Mouse (Mus musculus) heart, embryonic 12.5 days (tissue): ENCODE data around the gene Hpcal1. TPM values are rescaled to one million over a fixed set of nuclear protein-coding genes. Genes with fewer than 3 reads are reported as not detected.

Source experiments
- ATAC-seq: fragments of 200-750 bp; cut with Nextera tagmentation; 2 replicates; pipeline ENCODE4 v1.8.0; 2017; ENCODE audit warnings: moderate TSS enrichment, moderate library complexity; ENCODE audit not compliant: insufficient number of reproducible peaks, low FRiP score
- H3K27ac ChIP-seq: fragments of 300-500 bp; sonication (generic); 2 replicates; pipeline ENCODE4 v1.5.1; 2016; ENCODE audit warnings: mild to moderate bottlenecking, moderate library complexity; ENCODE audit not compliant: poor library complexity, severe bottlenecking
- H3K27me3 ChIP-seq: fragments of 300-500 bp; sonication (generic); replicated peaks from 2 replicates; pipeline ENCODE4 v1.6.1; 2016; ENCODE audit warnings: mild to moderate bottlenecking, moderate library complexity
- H3K36me3 ChIP-seq: fragments of 300-500 bp; sonication (generic); 2 replicates; pipeline ENCODE4 v1.6.1; 2016; ENCODE audit warnings: mild to moderate bottlenecking, moderate library complexity
- H3K4me1 ChIP-seq: fragments of 300-500 bp; sonication (generic); replicated peaks from 2 replicates; pipeline ENCODE4 v1.6.1; 2016; ENCODE audit warnings: mild to moderate bottlenecking
- H3K4me2 ChIP-seq: fragments of 300-500 bp; sonication (generic); 2 replicates; pipeline ENCODE4 v1.6.1; 2016; ENCODE audit warnings: mild to moderate bottlenecking, moderate library complexity
- H3K4me3 ChIP-seq: fragments of 300-500 bp; sonication (generic); 2 replicates; pipeline ENCODE4 v1.5.1; 2016; ENCODE audit warnings: mild to moderate bottlenecking
- H3K9ac ChIP-seq: fragments of 300-500 bp; sonication (generic); 2 replicates; pipeline ENCODE4 v1.6.1; 2016; ENCODE audit warnings: mild to moderate bottlenecking, moderate library complexity
- H3K9me3 ChIP-seq: fragments of 300-500 bp; sonication (generic); replicated peaks from 2 replicates; pipeline ENCODE4 v1.6.1; 2016; ENCODE audit warnings: mild to moderate bottlenecking, moderate library complexity
- WGBS: fragments of 180-500 bp; shearing (Covaris S2); methylation state at CpG from one replicate; pipeline ENCODE4 v1.1.7; 2016; 5-methylcytosine and 5-hydroxymethylcytosine counted together
- polyA plus RNA-seq: library from polyadenylated mRNA; unstranded; fragments of >200 nt; fragmentation: Nextera tagmentation; extraction: Ambion mirVana; gene quantifications from 2 replicates; pipeline ENCODE4 v1.2.1, GENCODE M21; 2016

Gene Hpcal1
- polyA plus RNA-seq, 1 experiment from 2014 or later = 19.9 TPM

GRCm38 (mm10) chr12:17661483-17661920, 29.2 kb upstream of the Hpcal1 start:
- ATAC-seq = peak; percentile 30; the same call in 1 of the 2 replicates
- H3K36me3 ChIP-seq = no peaks in the 10 kb centered on the region
- H3K4me2 ChIP-seq = peak overlapping the region; percentile 11
- H3K4me3 ChIP-seq = no peak overlapping the region
- H3K9me3 ChIP-seq = no peaks in the 10 kb centered on the region
- H3K27me3 ChIP-seq = no peaks in the 10 kb centered on the region
- 6% methylated on average over 4 of the region's 4 CpGs for WGBS
- no peak overlapping the region for H3K27ac ChIP-seq
- H3K9ac ChIP-seq = no peak overlapping the region
- peaks cover 12% of the 10 kb centered on the region for H3K4me1 ChIP-seq

GRCm38 (mm10) chr12:17663991-17664635, 26.5 kb upstream of the Hpcal1 start:
- ATAC-seq = no peak
- no peak overlapping the region for H3K27ac ChIP-seq
- H3K9ac ChIP-seq = no peak overlapping the region
- no peak overlapping the region for H3K4me2 ChIP-seq
- no peaks in the 10 kb centered on the region for H3K36me3 ChIP-seq
- 76% methylated on average over 9 of the region's 9 CpGs for WGBS
- H3K4me1 ChIP-seq = peaks cover 16% of the 10 kb centered on the region
- no peak overlapping the region for H3K4me3 ChIP-seq
- no peaks in the 10 kb centered on the region for H3K27me3 ChIP-seq
- H3K9me3 ChIP-seq = no peaks in the 10 kb centered on the region

- Histone ChIP-seq H3K4me3 (no peak overlapping the region), H3K9me3 (no peaks in the 10 kb centered on the region), H3K4me2 (no peak overlapping the region), H3K4me1 (peaks cover 19% of the 10 kb centered on the region; the same call in 1 of the 2 replicates), H3K27me3 (peaks cover 5% of the 10 kb centered on the region), H3K27ac (no peak overlapping the region), H3K9ac (no peak overlapping the region), H3K36me3 (no peaks in the 10 kb centered on the region)
- WGBS = 45% methylated on average over 7 of the region's 7 CpGs
- ATAC-seq = peak; percentile 70
Observed at GRCm38 (mm10) chr12:17665906-17666326, 24.7 kb upstream of the Hpcal1 start.

- no peak for ATAC-seq
- no peak overlapping the region for H3K9ac ChIP-seq
- no peaks in the 10 kb centered on the region for H3K9me3 ChIP-seq
- no peak overlapping the region for H3K27ac ChIP-seq
- H3K36me3 ChIP-seq = no peaks in the 10 kb centered on the region
- H3K4me1 ChIP-seq = peaks cover 15% of the 10 kb centered on the region; the same call in 1 of the 2 replicates
- no peak overlapping the region for H3K4me2 ChIP-seq
- H3K27me3 ChIP-seq = peaks cover 5% of the 10 kb centered on the region
- 68% methylated on average over 2 of the region's 2 CpGs for WGBS
- no peak overlapping the region for H3K4me3 ChIP-seq
Observed at GRCm38 (mm10) chr12:17666616-17667015, 24.0 kb upstream of the Hpcal1 start.

GRCm38 (mm10) chr12:17673729-17674128, 16.9 kb upstream of the Hpcal1 start:
- no peak overlapping the region for H3K4me3 ChIP-seq
- H3K4me1 ChIP-seq = peaks cover 16% of the 10 kb centered on the region
- no peaks in the 10 kb centered on the region for H3K9me3 ChIP-seq
- peaks cover 5% of the 10 kb centered on the region for H3K27me3 ChIP-seq
- no peaks in the 10 kb centered on the region for H3K36me3 ChIP-seq
- 53% methylated on average over 7 of the region's 7 CpGs for WGBS
- no peak overlapping the region for H3K4me2 ChIP-seq
- no peak for ATAC-seq
- no peak overlapping the region for H3K9ac ChIP-seq
- H3K27ac ChIP-seq = no peak overlapping the region

GRCm38 (mm10) chr12:17674182-17674812, 16.4 kb upstream of the Hpcal1 start:
- Histone ChIP-seq H3K4me2 (no peak overlapping the region), H3K4me1 (peaks cover 13% of the 10 kb centered on the region), H3K9ac (no peak overlapping the region), H3K9me3 (no peaks in the 10 kb centered on the region), H3K27me3 (peaks cover 5% of the 10 kb centered on the region), H3K36me3 (no peaks in the 10 kb centered on the region), H3K4me3 (no peak overlapping the region), H3K27ac (no peak overlapping the region)
- ATAC-seq = no peak
- WGBS = 46% methylated on average over 6 of the region's 6 CpGs

- H3K9ac ChIP-seq = no peak overlapping the region
- H3K36me3 ChIP-seq = no peaks in the 10 kb centered on the region
- no peak for ATAC-seq
- peaks cover 13% of the 10 kb centered on the region for H3K4me1 ChIP-seq
- H3K27ac ChIP-seq = no peak overlapping the region
- WGBS = 71% methylated on average over 2 of the region's 2 CpGs
- no peak overlapping the region for H3K4me3 ChIP-seq
- no peak overlapping the region for H3K4me2 ChIP-seq
- no peaks in the 10 kb centered on the region for H3K9me3 ChIP-seq
- no peaks in the 10 kb centered on the region for H3K27me3 ChIP-seq
Observed at GRCm38 (mm10) chr12:17677743-17678142, 12.9 kb upstream of the Hpcal1 start.

- Histone ChIP-seq H3K27me3 (no peaks in the 10 kb centered on the region), H3K4me2 (no peak overlapping the region), H3K27ac (no peak overlapping the region), H3K4me3 (no peak overlapping the region), H3K4me1 (peaks cover 2% of the 10 kb centered on the region), H3K36me3 (no peaks in the 10 kb centered on the region), H3K9ac (no peak overlapping the region), H3K9me3 (no peaks in the 10 kb centered on the region)
- 73% methylated on average over 4 of the region's 4 CpGs for WGBS
- no peak for ATAC-seq
Observed at GRCm38 (mm10) chr12:17679571-17679970, 11.1 kb upstream of the Hpcal1 start.

- no peak for ATAC-seq
- H3K27ac ChIP-seq = no peak overlapping the region
- H3K4me2 ChIP-seq = no peak overlapping the region
- H3K4me3 ChIP-seq = no peak overlapping the region
- H3K9me3 ChIP-seq = no peaks in the 10 kb centered on the region
- H3K4me1 ChIP-seq = no peaks in the 10 kb centered on the region
- no peaks in the 10 kb centered on the region for H3K36me3 ChIP-seq
- no peak overlapping the region for H3K9ac ChIP-seq
- no peaks in the 10 kb centered on the region for H3K27me3 ChIP-seq
- WGBS = 77% methylated on average over 2 of the region's 2 CpGs
Observed at GRCm38 (mm10) chr12:17682161-17682560, 8.5 kb upstream of the Hpcal1 start.

- Histone ChIP-seq H3K36me3 (no peaks in the 10 kb centered on the region), H3K27me3 (no peaks in the 10 kb centered on the region), H3K9ac (no peak overlapping the region), H3K4me1 (no peaks in the 10 kb centered on the region), H3K27ac (no peak overlapping the region), H3K4me3 (no peak overlapping the region), H3K4me2 (no peak overlapping the region), H3K9me3 (no peaks in the 10 kb centered on the region)
- WGBS = 81% methylated on average over 1 of the region's 1 CpGs
- ATAC-seq = no peak
Observed at GRCm38 (mm10) chr12:17684315-17684714, 6.3 kb upstream of the Hpcal1 start.

- 0 out of 2 replicates have a peak, but pooled peaks cover 4% of the 10 kb centered on the region for H3K4me1 ChIP-seq
- no peak overlapping the region for H3K4me3 ChIP-seq
- no peaks in the 10 kb centered on the region for H3K36me3 ChIP-seq
- no peak overlapping the region for H3K27ac ChIP-seq
- no peaks in the 10 kb centered on the region for H3K9me3 ChIP-seq
- no peak for ATAC-seq
- no peaks in the 10 kb centered on the region for H3K27me3 ChIP-seq
- no peak overlapping the region for H3K4me2 ChIP-seq
- WGBS = 68% methylated on average over 2 of the region's 2 CpGs
- H3K9ac ChIP-seq = no peak overlapping the region
Observed at GRCm38 (mm10) chr12:17686116-17686515, 4.5 kb upstream of the Hpcal1 start.
